25 mouse cellular contexts compared by ENCODE assay signal in the genomic region with DNA sequence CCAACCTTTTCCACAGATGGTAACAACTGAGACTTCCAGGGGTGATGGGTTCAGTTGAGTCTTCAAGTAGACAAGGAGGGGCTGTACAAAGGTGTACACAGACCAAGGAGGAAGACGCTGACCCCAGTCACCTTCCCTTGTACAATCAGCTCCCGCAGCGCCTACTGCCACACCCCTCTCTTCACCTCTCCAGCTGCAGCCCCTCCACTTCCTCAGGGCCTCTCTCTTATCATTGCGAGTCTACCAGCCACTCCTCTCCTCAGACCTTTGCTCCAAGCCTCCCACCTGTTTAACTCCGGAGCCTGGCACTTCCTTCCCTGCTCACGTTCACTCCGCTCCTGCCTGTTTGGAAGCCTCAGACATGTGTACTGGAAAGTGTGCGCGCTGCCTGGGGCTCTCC. TPM values are rescaled to one million over a fixed set of nuclear protein-coding genes. Genes with fewer than 3 reads are reported as not detected.
DNase-seq lines count a peak whose midpoint lies in the region; ATAC-seq and TF ChIP-seq lines count a peak whose summit lies in the region.
"Had no signal": no experiment of that assay in that cellular context is flagged by ENCODE, and none has a peak within 500 bp of the region (broad histone marks: within the 10 kb centered on the region; RNA-seq: fewer than 3 reads in every experiment).

A gene (plus strand): TSS at position 275 of the 400 bp plus-strand sequence.

- 53% methylated on average over 9 of the region's 9 CpGs for whole genome bisulfite sequencing in heart, embryonic 10.5 days
- WGBS in liver, embryonic 13.5 days (ENCODE audit: insufficient replicate concordance): 24% methylated on average over 9 of the region's 9 CpGs
- WGBS in kidney, adult 2 months: 75% methylated on average over 9 of the region's 9 CpGs

- 0 out of 2 replicates have a peak within 1 kb of the TSS, but pooled peaks have one; percentile 8 for H3K4me2 ChIP-seq in liver, embryonic 13.5 days
- H3K4me2 ChIP-seq: liver, embryonic 15.5 days had no signal

- peaks cover 26% of the 10 kb centered on the region for H3K27me3 ChIP-seq in heart, embryonic 10.5 days (ENCODE audit: insufficient read depth, poor library complexity, severe bottlenecking)
- H3K27me3 ChIP-seq in liver, embryonic 13.5 days: peaks cover 21% of the 10 kb centered on the region
- H3K27me3 ChIP-seq in kidney, adult 2 months (replicated peaks; ENCODE audit: control insufficient read depth, insufficient read depth, low read length): no peaks in the 10 kb centered on the region

- H3K9ac ChIP-seq in liver, embryonic 13.5 days: no peak within 1 kb of the TSS
- H3K9ac ChIP-seq: liver, embryonic 15.5 days had no signal

- H3K4me1 ChIP-seq in heart, embryonic 10.5 days: peaks cover 10% of the 10 kb centered on the region
- H3K4me1 ChIP-seq in liver, embryonic 13.5 days (replicated peaks): peaks cover 16% of the 10 kb centered on the region
- H3K4me1 ChIP-seq in kidney, adult 2 months (ENCODE audit: control insufficient read depth, insufficient read depth, low read length): no peaks in the 10 kb centered on the region; the same call in 1 of the 2 replicates

- H3K36me3 ChIP-seq in heart, embryonic 10.5 days: no peaks in the 10 kb centered on the region
- no peaks in the 10 kb centered on the region for H3K36me3 ChIP-seq in liver, embryonic 13.5 days
- no peaks in the 10 kb centered on the region for H3K36me3 ChIP-seq in kidney, adult 2 months (ENCODE audit: control insufficient read depth, insufficient read depth, low read length)
- H3K36me3 ChIP-seq: forebrain, embryonic 10.5 days; limb, embryonic 10.5 days; liver, embryonic 15.5 days had no signal

- no peak for TF ChIP-seq POLR2A in kidney, adult 2 months (IDR thresholded peaks at IDR 0.05; ENCODE audit: low read depth, low read length)

- peak within 1 kb of the TSS; percentile 24 for H3K27ac ChIP-seq in heart, embryonic 10.5 days
- no peak within 1 kb of the TSS for H3K27ac ChIP-seq in liver, embryonic 13.5 days
- H3K27ac ChIP-seq in kidney, adult 2 months (ENCODE audit: insufficient read depth, low read depth, low read length): no peak within 1 kb of the TSS
- H3K27ac ChIP-seq: forebrain, embryonic 10.5 days; heart, adult 2 months; layer of hippocampus, adult 2 months; left cerebral cortex, adult 2 months; limb, embryonic 10.5 days; liver, embryonic 15.5 days had no signal

- ATAC-seq in liver, embryonic 13.5 days (ENCODE audit: low read depth): peak; percentile 43; the same call in 1 of the 2 replicates
- ATAC-seq: CD4-positive, CD25-positive, alpha-beta regulatory T cell, adult 4 months; hindbrain, embryonic 16.5 days; Patski had no signal

- TF ChIP-seq CTCF in kidney, adult 2 months (conservative IDR thresholded peaks at IDR 0.05; ENCODE audit: insufficient read depth, insufficient read length, low read depth, low read length): no peak

- H3K9me3 ChIP-seq in heart, embryonic 10.5 days: no peaks in the 10 kb centered on the region
- H3K9me3 ChIP-seq in liver, embryonic 13.5 days (replicated peaks): no peaks in the 10 kb centered on the region
- H3K9me3 ChIP-seq: forebrain, embryonic 10.5 days; limb, embryonic 10.5 days; liver, embryonic 15.5 days had no signal

- no peak for DNase-seq in heart, embryonic 10.5 days (ENCODE audit: low spot score)
- DNase-seq in heart, postnatal 10 days: no peak
- peak; percentile 44 for DNase-seq in thymus, postnatal 4 days
- no peak for DNase-seq in thymus, postnatal 25 days
- DNase-seq in liver, embryonic 13.5 days: no peak
- no peak for DNase-seq in kidney, adult 2 months
- no peak for DNase-seq in kidney, postnatal 10 days
- no peak for DNase-seq in urinary bladder, postnatal 14 days (ENCODE audit: low spot score)
- DNase-seq: adrenal gland, postnatal 36 days; cerebellum, adult 9-10 months; gastrocnemius, postnatal 14 days; heart, adult 2 months; heart, postnatal 14 days; lung, postnatal 14 days; right cerebral cortex, postnatal 4 days; thymus, adult 2 months had no signal

- no peak within 1 kb of the TSS; the same call in 1 of the 2 replicates for H3K4me3 ChIP-seq in heart, embryonic 10.5 days
- no peak within 1 kb of the TSS for H3K4me3 ChIP-seq in liver, embryonic 13.5 days (replicated peaks)
- H3K4me3 ChIP-seq in kidney, adult 2 months (ENCODE audit: insufficient read depth, low read depth, low read length): no peak within 1 kb of the TSS
- H3K4me3 ChIP-seq: forebrain, embryonic 10.5 days; heart, adult 2 months; layer of hippocampus, adult 2 months; left cerebral cortex, adult 2 months; limb, embryonic 10.5 days; liver, embryonic 15.5 days had no signal

- intact Hi-C loops in heart, postnatal 10 days (cut with DNase I): no loop called here

RNA-seq across cellular contexts. Expression of the gene that starts here (rescaled TPM):
- polyA plus RNA-seq in heart, embryonic 10.5 days (2016; fragmentation: Nextera tagmentation; extraction: Ambion mirVana): 6.2 and 7.4 TPM in 2 replicates
- 1 to 10 TPM in 1 of 2 experiments, under 1 TPM in 1; 0.89 to 1.4 TPM for total RNA-seq in heart, postnatal 10 days (2021)
- polyA plus RNA-seq in liver, embryonic 13.5 days (2015; fragmentation: Nextera tagmentation; extraction: Ambion mirVana): 2.1 and 2.5 TPM in 2 replicates
- 0.31 TPM in 1 of 2 replicates, not detected in the other for polyA plus RNA-seq in kidney, adult 2 months (2012; rRNA removed)
- total RNA-seq: gastrocnemius, postnatal 14 days; layer of hippocampus, adult 2 months had no signal
- polyA plus RNA-seq: embryonic facial prominence, embryonic 14.5 days had no signal
